Mouse (Mus musculus): ENCODE measurements at regions not wholly inside any gene's neighbourhood (a gene's known extent, or its start where the extent isn't known, plus 50 kb on each side); places are given as distances from the start of the nearest gene placed in this dataset.
A peak's percentile ranks its signal among the peaks of the same experiment; 100 is the strongest.

DNA sequence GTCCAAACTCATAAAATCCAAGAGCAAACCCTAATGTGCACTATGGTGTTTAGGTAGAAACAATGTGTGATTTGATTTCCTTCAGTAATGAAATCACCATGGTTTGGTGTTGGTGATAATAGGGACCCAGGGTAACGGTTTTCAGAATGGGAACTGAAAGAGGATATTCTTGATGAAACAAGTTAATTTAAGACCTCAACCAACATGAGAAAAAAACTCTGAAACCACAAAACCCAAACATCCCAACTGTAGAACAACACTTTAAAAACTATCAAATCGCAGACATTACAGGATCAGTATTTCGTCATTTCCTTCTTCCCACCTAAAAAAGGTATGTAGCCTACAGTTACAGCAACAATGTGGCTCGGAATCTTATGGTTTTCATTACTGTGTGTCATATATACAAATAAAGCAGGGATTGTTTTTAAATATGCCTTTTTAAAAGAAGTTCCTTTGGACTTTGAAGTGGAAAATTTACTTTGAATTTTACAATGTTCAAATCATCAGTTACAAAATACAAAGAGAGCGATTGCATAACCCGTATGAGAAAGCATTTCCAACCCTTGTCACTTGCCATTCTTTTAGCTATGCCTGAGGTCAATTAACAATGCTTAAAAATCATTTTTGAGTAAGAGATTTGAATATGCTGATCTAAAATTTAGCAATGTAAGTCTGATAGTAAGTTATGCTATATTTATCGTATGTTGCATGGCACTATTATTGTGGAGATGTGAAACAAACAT, 76.6 kb upstream of the Itga1 start:
- 83% methylated on average over 7 of the region's 7 CpGs for WGBS
- TF ChIP-seq EP300 (IDR thresholded peaks at IDR 0.05) (no peak), CTCF (IDR thresholded peaks at IDR 0.05) (no peak)
- Histone ChIP-seq H3K4me1 (ENCODE audit: insufficient read depth, low read depth, low read length) (no peaks in the 10 kb centered on the region), H3K4me2 (replicated peaks; ENCODE audit: low read depth, low read length) (no peak overlapping the region), H3K9ac (replicated peaks; ENCODE audit: low read depth) (no peak overlapping the region), H3K27ac (ENCODE audit: low read length) (no peak overlapping the region), H3K36me3 (ENCODE audit: insufficient read depth, low read length) (no peaks in the 10 kb centered on the region), H3K9me3 (ENCODE audit: low read length) (no peaks in the 10 kb centered on the region), H3K4me3 (ENCODE audit: low read depth, low read length) (no peak overlapping the region), H3K27me3 (replicated peaks; ENCODE audit: insufficient read depth, low read length) (no peaks in the 10 kb centered on the region)
- ATAC-seq (no peak), DNase-seq (ENCODE audit: low spot score) (peak; percentile 24)

DNA sequence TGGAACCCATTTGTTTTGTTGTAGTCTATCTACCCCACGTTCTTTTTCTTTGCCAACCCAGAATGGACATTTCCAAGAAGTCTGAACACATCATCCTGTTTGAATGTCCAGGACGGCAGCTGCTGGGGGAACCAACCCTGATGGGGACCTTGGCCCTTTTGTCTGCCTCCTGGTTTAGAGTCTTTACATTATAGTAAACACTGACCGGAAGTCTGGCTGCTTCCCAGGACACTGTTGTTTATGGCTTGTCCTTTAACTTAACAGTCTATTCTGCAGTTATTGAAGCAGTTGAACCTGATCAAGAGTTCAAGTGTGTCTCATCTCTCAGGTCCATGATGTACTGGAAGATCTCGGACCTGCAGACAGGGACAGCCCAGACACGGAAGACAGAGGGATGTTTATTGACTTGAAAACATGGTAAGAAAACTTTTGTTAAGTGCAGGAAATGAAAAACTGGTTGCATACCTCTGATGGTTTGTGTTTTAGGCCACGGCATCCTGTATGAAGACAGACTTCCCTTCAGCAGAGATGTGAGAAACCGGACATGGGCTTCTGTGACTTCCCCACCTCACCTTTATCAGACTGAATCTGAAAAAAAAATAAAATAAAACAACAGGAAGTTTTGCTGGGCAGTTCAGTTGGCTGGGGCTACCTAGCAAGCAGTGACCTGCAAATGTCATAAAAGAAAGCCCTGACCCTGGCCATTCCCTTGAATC, 69.7 kb upstream of the Itga1 start:
- Histone ChIP-seq H3K9me3 (ENCODE audit: low read length) (no peaks in the 10 kb centered on the region), H3K9ac (replicated peaks; ENCODE audit: low read depth) (no peak overlapping the region), H3K36me3 (ENCODE audit: insufficient read depth, low read length) (no peaks in the 10 kb centered on the region), H3K27ac (ENCODE audit: low read length) (no peak overlapping the region), H3K4me2 (replicated peaks; ENCODE audit: low read depth, low read length) (no peak overlapping the region), H3K27me3 (replicated peaks; ENCODE audit: insufficient read depth, low read length) (no peaks in the 10 kb centered on the region), H3K4me3 (ENCODE audit: low read depth, low read length) (no peak overlapping the region), H3K4me1 (ENCODE audit: insufficient read depth, low read depth, low read length) (no peaks in the 10 kb centered on the region)
- ATAC-seq = peak; percentile 57
- DNase-seq (ENCODE audit: low spot score) = peak; percentile 34
- WGBS = 42% methylated on average over 7 of the region's 7 CpGs
- no peak for TF ChIP-seq CTCF (IDR thresholded peaks at IDR 0.05)
- TF ChIP-seq EP300 (IDR thresholded peaks at IDR 0.05) = peak; percentile 22; the same call in 1 of the 2 replicates

DNA sequence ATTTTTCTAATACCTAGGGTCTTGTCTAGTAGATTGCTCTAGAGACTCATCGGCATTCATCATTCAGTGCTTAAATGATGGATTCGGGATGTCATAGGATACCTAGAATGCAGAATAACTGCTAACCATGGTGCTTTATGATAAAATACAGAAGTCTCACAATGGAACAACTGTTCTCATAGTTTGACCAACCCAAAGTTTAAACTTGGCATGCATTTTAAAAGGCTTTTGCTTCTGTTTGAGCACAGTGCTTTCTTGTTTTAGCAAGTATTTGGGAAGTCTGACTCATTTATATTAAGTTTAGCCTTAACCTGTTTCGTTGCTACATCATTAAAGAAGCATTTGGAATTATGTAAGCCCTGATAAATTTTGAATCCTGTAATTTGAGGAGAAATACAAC, 64.2 kb upstream of the Itga1 start:
- H3K4me3 ChIP-seq (ENCODE audit: low read depth, low read length) = no peak overlapping the region
- H3K9ac ChIP-seq (replicated peaks; ENCODE audit: low read depth) = no peak overlapping the region
- no peak for ATAC-seq
- no peaks in the 10 kb centered on the region for H3K27me3 ChIP-seq (replicated peaks; ENCODE audit: insufficient read depth, low read length)
- no peaks in the 10 kb centered on the region for H3K9me3 ChIP-seq (ENCODE audit: low read length)
- no peaks in the 10 kb centered on the region for H3K4me1 ChIP-seq (ENCODE audit: insufficient read depth, low read depth, low read length)
- H3K36me3 ChIP-seq (ENCODE audit: insufficient read depth, low read length) = no peaks in the 10 kb centered on the region
- no peak for DNase-seq (ENCODE audit: low spot score)
- no peak overlapping the region for H3K4me2 ChIP-seq (replicated peaks; ENCODE audit: low read depth, low read length)
- H3K27ac ChIP-seq (ENCODE audit: low read length) = no peak overlapping the region
- WGBS = 78% methylated on average over 3 of the region's 3 CpGs
- no peak for TF ChIP-seq CTCF (IDR thresholded peaks at IDR 0.05)
- TF ChIP-seq EP300 (IDR thresholded peaks at IDR 0.05) = no peak

DNA sequence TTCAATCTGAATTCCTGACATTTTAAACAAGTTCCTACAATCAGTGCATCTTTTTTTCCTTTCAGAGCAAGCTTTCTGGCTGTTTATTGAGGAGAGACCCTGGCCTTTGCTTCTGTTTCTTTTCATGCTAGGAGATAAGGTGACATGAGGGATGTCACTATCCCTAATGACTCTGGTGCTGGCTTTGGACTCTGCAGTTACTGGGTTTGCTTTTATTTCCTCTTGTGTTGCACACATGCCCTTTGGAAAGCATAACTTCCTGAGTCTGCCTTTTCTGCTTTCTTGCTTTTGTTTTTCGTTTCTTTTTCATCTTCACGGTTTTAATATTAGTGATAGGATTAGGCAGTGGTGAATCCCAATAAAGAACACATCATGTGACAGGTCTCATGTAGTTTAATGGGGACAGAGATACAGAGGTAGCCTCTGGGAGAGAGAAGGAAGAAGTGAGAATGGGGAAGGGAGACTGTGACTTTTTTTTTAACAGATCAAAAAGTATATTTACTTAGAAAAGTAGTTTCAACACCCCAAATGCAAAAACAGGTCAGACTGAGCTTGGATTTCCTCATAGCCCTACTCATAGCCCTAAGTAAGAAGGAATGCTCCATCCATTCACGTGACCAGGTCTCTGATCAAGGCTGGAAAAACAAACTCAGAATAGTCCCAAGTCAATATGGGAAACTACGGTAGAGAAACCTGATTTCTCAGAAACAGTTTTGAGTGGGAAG, 61.1 kb upstream of the Itga1 start:
- H3K4me1 ChIP-seq (ENCODE audit: insufficient read depth, low read depth, low read length) = no peaks in the 10 kb centered on the region
- peak; percentile 50 for DNase-seq (ENCODE audit: low spot score)
- 48% methylated on average over 4 of the region's 4 CpGs for WGBS

DNA sequence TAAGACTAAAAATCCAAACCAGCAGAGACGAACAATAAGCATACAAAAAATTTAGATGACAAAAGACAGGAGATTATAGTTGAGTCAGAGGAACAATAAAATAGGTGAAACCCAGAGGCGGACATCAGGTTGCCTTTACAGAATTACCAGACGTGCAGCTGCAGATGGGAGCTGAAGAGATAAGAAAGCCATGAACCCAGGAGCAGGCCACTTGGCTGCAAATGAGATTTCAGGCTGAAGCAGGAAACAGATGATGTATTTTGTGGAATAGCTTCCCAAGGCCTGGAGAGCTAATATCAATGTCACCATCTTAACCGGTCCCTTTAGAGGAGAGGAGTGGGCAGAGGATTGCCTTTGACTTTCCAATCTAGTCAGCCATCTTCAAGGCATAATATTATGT, 57.6 kb upstream of the Itga1 start:
- no peaks in the 10 kb centered on the region for H3K36me3 ChIP-seq (ENCODE audit: insufficient read depth, low read length)

More for the DNA sequence above, 61.1 kb upstream of the Itga1 start:
- TF ChIP-seq EP300 (IDR thresholded peaks at IDR 0.05) = no peak
- no peaks in the 10 kb centered on the region for H3K27me3 ChIP-seq (replicated peaks; ENCODE audit: insufficient read depth, low read length)
- no peak overlapping the region for H3K4me3 ChIP-seq (ENCODE audit: low read depth, low read length)
- H3K36me3 ChIP-seq (ENCODE audit: insufficient read depth, low read length) = no peaks in the 10 kb centered on the region
- ATAC-seq = peak; percentile 57
- H3K9ac ChIP-seq (replicated peaks; ENCODE audit: low read depth) = no peak overlapping the region
- H3K4me2 ChIP-seq (replicated peaks; ENCODE audit: low read depth, low read length) = no peak overlapping the region
- H3K27ac ChIP-seq (ENCODE audit: low read length) = no peak overlapping the region
- no peaks in the 10 kb centered on the region for H3K9me3 ChIP-seq (ENCODE audit: low read length)

More for the DNA sequence above, 57.6 kb upstream of the Itga1 start:
- H3K4me3 ChIP-seq (ENCODE audit: low read depth, low read length) = no peak overlapping the region
- no peak overlapping the region for H3K27ac ChIP-seq (ENCODE audit: low read length)
- DNase-seq (ENCODE audit: low spot score) (no peak), ATAC-seq (no peak)
- H3K9me3 ChIP-seq (ENCODE audit: low read length) = no peaks in the 10 kb centered on the region
- no peak overlapping the region for H3K9ac ChIP-seq (replicated peaks; ENCODE audit: low read depth)
- 64% methylated on average over 4 of the region's 4 CpGs for WGBS
- H3K4me1 ChIP-seq (ENCODE audit: insufficient read depth, low read depth, low read length) = no peaks in the 10 kb centered on the region
- TF ChIP-seq EP300 (IDR thresholded peaks at IDR 0.05) (no peak), CTCF (IDR thresholded peaks at IDR 0.05) (no peak)
- no peak overlapping the region for H3K4me2 ChIP-seq (replicated peaks; ENCODE audit: low read depth, low read length)
- H3K27me3 ChIP-seq (replicated peaks; ENCODE audit: insufficient read depth, low read length) = no peaks in the 10 kb centered on the region
